Mouse (Mus musculus) embryo, embryonic 10.5 days (tissue): Measurements from ENCODE around the gene Abhd12b.
"Not testable (repeated sequence)": the region's sequence is repeated elsewhere in the genome, so short reads cannot be mapped to it uniquely, and the experiment has no call there.

Experiments used
- DNase-seq: peaks from one replicate; pipeline ENCODE4 v3.0.0-alpha.2; 2015; ENCODE audit warnings: low spot score

The Abhd12b gene

GRCm38 (mm10) chr12:70139871-70140270 lies 14.1 kb upstream of the Abhd12b start:
- DNase-seq: no peak

- DNase-seq: no peak
Observed at GRCm38 (mm10) chr12:70140542-70140941, 13.4 kb upstream of the Abhd12b start.

- no peak for DNase-seq
Observed at GRCm38 (mm10) chr12:70140993-70141576, 12.9 kb upstream of the Abhd12b start.

GRCm38 (mm10) chr12:70144106-70144587 lies 9.8 kb upstream of the Abhd12b start:
- peak; percentile 54 for DNase-seq

- peak; percentile 87 for DNase-seq
Observed at GRCm38 (mm10) chr12:70144637-70145448, 9.1 kb upstream of the Abhd12b start.

- DNase-seq: no peak
Observed at GRCm38 (mm10) chr12:70145586-70145985, 8.4 kb upstream of the Abhd12b start.

GRCm38 (mm10) chr12:70147986-70148630 lies 5.8 kb upstream of the Abhd12b start:
- peak; percentile 45 for DNase-seq

- DNase-seq: peak; percentile 40
Observed at GRCm38 (mm10) chr12:70148631-70149265, 5.2 kb upstream of the Abhd12b start.

GRCm38 (mm10) chr12:70156222-70156621 lies 2.3 kb downstream of the Abhd12b start:
- no peak for DNase-seq

GRCm38 (mm10) chr12:70157292-70158066 lies 3.5 kb downstream of the Abhd12b start:
- no peak for DNase-seq

GRCm38 (mm10) chr12:70161057-70161456 lies 7.1 kb downstream of the Abhd12b start:
- no peak for DNase-seq

GRCm38 (mm10) chr12:70164741-70165140 lies 10.8 kb downstream of the Abhd12b start:
- DNase-seq: no peak

- DNase-seq: no peak
Observed at GRCm38 (mm10) chr12:70167950-70168349, 14.0 kb downstream of the Abhd12b start.

GRCm38 (mm10) chr12:70169969-70170368 lies 16.0 kb downstream of the Abhd12b start:
- DNase-seq: no peak

GRCm38 (mm10) chr12:70183507-70183906 lies 29.6 kb downstream of the Abhd12b start:
- not testable (repeated sequence) for DNase-seq

- peak; percentile 5 for DNase-seq
Observed at GRCm38 (mm10) chr12:70184173-70184783, 30.3 kb downstream of the Abhd12b start.

- peak; percentile 43 for DNase-seq
Observed at GRCm38 (mm10) chr12:70192267-70192727, 38.4 kb downstream of the Abhd12b start.

GRCm38 (mm10) chr12:70195426-70195825 lies 41.5 kb downstream of the Abhd12b start:
- no peak for DNase-seq

- DNase-seq: no peak
Observed at GRCm38 (mm10) chr12:70196341-70196740, 42.4 kb downstream of the Abhd12b start.

GRCm38 (mm10) chr12:70201926-70202529 lies 48.1 kb downstream of the Abhd12b start:
- no peak for DNase-seq

GRCm38 (mm10) chr12:70204433-70204832 lies 50.5 kb downstream of the Abhd12b start:
- no peak for DNase-seq
